Mouse (Mus musculus) embryo, embryonic 11 days (tissue): ENCODE results near the gene ccdc198.

ENCODE experiments used
- DNase-seq: peaks from one replicate; pipeline ENCODE4 v3.0.0-alpha.2; 2015

Gene ccdc198

DNA sequence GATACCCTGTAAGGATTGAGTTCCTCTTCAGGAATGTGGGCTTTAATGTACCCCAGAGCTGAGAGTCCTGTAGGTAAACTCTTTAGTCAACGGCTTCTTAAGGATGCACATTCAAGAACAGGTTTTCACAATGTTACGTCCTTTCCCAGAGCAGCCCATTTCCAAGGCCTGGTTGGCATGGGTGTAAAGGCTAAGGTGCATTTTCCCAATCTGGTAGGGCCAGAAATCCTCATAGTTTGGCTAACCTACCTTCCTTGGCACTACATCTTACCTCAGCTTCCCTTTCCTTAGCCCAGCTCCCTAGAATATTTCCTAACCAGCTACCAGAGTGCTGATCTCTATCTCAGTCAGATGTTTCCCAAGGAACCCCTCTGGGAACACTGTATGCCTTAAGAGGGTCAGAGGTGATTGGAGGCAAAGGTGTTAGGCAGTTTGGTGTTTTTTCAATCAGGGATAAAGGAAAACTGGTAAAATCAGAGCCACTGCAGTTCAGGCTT lies 48.2 kb downstream of the ccdc198 start:
- no peak for DNase-seq

- DNase-seq = no peak
These were observed 59.0 kb downstream of the ccdc198 start for GRCm38 (mm10) chr14:49186270-49186669.

DNA sequence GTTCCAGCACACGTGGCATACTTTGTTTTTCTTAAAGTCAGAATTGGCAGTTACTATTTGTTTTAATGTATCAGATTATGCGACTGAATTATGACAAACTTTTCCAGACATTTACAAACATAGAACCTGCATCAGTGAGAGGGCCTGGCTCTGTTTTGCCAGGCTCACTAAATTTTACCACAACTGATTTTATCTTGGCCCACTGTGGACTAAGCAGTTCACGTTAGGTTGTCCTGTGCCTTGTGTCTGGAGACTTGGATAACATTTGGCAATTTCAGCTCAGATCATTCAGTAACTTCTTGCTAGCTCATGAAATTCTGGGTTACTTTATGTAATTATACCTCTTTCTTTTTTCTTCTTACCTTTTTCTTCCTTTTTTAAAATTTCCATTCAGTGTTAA lies 65.5 kb downstream of the ccdc198 start:
- no peak for DNase-seq

DNA sequence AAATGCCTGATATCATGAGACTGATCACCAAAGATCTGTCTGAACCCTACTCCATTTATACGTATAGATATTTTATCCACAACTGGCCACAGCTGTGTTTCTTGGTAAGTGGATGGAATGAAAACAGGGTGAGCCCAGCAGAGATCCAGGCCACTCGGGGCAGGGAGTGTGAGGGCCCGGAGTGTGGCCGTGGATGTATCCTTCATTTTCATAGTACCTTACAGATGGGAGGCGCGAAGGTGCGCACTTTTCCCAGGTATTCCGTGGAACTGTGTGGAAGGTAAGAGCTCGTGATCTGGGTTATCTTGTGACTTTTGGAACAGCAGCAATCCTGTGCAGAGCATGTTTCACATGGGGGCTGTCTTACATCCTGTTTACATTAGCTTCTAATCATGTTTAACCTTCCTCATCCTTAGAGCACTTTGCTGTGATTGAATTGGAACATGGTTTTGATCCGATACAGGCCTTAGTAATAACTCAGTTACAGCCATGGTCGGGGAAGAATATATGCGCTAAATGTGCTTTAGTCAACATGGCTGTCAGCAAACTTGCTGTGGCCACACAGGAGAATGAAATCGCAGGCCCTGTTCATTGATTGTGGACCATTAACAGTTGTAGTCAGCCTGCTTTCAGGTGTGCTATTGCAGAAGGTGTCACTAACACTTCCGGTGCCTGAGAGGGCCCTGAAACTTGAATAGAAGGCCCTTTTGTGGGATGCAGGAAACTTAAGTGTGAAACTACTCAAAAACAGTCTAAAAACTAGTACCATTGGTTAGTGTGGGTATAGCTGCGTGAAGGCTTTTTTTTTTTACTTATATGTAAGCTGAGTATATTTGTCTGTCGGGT lies 71.8 kb downstream of the ccdc198 start:
- no peak for DNase-seq

DNA sequence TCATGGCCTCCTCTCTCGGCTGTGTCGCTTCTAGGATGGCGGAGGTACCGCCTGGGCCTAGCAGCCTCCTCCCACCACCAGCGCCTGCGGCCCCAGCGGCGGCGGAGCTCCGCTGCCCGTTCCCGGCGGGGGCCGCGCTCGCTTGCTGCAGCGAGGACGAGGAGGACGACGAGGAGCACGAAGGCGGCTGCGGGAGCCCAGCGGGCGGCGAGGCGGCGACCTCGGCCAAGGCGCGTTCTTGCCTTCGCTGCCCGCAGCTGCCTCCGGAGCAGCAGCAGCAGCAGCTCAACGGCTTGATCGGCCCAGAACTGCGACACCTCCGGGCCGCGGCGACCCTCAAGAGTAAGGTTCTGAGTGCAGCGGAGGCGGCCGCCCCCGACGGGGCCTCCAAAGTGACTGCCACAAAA lies 72.7 kb downstream of the ccdc198 start:
- DNase-seq = peak; percentile 70

DNA sequence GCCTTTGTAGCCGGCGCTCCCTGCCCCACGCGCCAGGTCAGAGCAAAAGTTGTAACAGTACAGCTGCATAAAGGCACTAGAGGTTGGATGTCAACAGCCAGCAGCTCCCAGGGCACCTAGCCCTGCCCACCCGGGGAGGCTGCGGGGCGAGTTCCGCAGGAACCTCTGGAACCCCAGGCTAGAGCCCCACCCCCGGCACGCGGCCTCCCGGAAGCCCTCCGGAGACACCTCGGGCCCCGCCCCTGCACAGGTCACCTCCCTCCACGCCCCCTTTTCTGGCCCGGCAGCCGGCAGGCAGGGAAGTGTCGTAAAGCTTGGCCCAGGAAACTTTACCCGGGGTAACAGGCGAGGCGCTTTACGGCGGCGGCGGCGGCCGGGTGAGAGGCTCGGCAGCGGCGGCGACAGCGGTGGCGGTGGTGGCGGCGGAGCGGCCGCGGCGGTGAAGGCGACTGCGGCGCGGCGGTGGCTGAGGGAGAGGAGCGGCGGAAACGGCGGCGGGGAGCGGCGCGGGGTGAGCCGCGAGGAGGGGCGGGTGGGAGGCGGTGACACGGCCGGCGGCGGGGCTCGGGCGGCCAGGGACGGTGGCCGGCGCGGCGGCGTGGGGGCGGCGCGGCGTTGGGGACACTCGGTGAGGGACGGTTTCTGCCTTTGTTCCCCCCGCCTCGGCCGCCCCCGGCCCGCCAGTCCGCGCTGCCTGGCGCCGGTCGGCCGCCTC lies 73.2 kb downstream of the ccdc198 start, which contains the start of gene Naa30:
Gene Naa30, plus strand, starts transcription at position 360 of the 715 bp plus-strand sequence.
- DNase-seq = peak; percentile 98

DNA sequence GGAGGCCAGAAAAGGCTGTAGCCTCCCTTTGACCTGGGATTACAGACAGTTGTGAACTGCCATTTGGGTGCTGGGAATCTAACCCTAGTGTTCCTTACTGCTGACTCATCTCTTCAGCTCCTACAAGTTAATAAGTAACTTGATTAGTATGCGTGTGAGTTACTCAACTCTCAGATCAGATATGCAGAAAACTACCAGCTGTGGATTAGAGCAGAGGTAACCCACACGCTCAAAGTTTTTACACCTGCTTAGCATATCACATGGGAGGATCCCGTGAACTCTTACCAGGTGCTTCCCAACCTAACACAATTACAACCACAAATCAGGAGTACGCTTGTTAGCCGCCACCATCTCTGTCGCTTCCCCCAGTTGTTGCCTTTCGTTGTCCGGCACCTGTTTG lies 74.0 kb downstream of the ccdc198 start:
- no peak for DNase-seq
